Mouse (Mus musculus): ENCODE measurements around the gene P2ry13. TPM values are rescaled to one million over a fixed set of nuclear protein-coding genes. Genes with fewer than 3 reads are reported as not detected.

The P2ry13 gene
- polyA plus RNA-seq (2014; fragmentation: Illumina TruSeq; extraction: RNeasy Lipid Tissue Mini Kit (QIAGEN cat#74804); ENCODE audit: low read depth, low replicate concordance), result 9.0 TPM

DNA sequence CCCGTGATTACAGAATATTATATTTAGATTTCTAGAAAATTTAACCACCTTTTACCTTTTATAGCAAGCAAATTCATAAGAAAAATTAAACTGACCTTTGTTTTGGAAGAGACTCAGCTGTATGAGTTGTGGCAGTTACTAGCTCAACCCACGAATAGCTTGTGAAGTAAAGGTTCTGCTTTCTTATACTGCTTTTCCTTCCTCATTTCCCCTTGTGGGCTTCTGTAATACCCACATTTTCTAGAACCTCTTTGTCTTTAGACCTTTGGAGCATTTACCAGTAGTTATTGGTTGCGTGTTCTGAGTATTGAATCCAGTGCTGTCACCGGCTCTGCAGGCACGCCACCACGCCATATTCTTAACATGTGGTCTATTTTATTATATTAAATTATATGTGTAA lies at the start of gene P2ry13:
P2ry13 (minus strand) TSS at position 156 of the 400 bp plus-strand sequence.

DNA sequence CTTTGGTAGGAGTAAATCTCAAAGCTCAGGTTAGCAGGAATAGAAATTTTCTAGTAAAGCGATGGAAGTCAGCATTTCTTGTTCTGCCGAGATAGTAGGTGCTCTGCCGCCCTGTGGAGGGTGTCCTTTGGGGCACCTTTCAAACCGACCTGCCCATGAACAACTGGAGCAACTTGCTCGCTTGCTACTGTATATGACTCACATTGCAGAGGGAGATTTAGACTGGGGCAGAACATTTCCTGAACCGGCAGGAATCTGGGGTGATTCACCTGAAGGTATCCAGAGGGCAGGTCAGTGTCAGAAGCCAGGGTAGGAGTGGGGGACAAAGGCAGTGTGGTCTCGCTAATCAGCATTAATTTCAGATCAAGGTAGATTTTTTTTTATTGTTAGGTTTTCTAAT lies 15.7 kb downstream of the P2ry13 start, which contains the start of gene Gpr87:
Gpr87 (minus strand) TSS at position 167 of the 400 bp plus-strand sequence.

Other genes with a start within 250 kb of the P2ry13 start
- 3.2 TPM for gene Med12l, start 205.1 kb downstream of the P2ry13 start, polyA plus RNA-seq (2014; fragmentation: Illumina TruSeq; extraction: RNeasy Lipid Tissue Mini Kit (QIAGEN cat#74804); ENCODE audit: low read depth, low replicate concordance)
- 5.1 TPM for gene Gpr171, start 109.1 kb downstream of the P2ry13 start, polyA plus RNA-seq (2014; fragmentation: Illumina TruSeq; extraction: RNeasy Lipid Tissue Mini Kit (QIAGEN cat#74804); ENCODE audit: low read depth, low replicate concordance)
- gene P2ry14, start 57.3 kb downstream of the P2ry13 start, polyA plus RNA-seq (2014; fragmentation: Illumina TruSeq; extraction: RNeasy Lipid Tissue Mini Kit (QIAGEN cat#74804); ENCODE audit: low read depth, low replicate concordance), result 29.5 TPM
- gene Gpr87, start 15.8 kb downstream of the P2ry13 start, polyA plus RNA-seq (2014; fragmentation: Illumina TruSeq; extraction: RNeasy Lipid Tissue Mini Kit (QIAGEN cat#74804); ENCODE audit: low read depth, low replicate concordance), result not detected
- gene P2ry12, start 52.0 kb upstream of the P2ry13 start, polyA plus RNA-seq (2014; fragmentation: Illumina TruSeq; extraction: RNeasy Lipid Tissue Mini Kit (QIAGEN cat#74804); ENCODE audit: low read depth, low replicate concordance), result 14.8 TPM
- 12.9 TPM for gene Igsf10, start 133.5 kb upstream of the P2ry13 start, polyA plus RNA-seq (2014; fragmentation: Illumina TruSeq; extraction: RNeasy Lipid Tissue Mini Kit (QIAGEN cat#74804); ENCODE audit: low read depth, low replicate concordance)